Mouse (Mus musculus): Measurements from ENCODE around the gene Arl5c. TPM values are rescaled to one million over a fixed set of nuclear protein-coding genes. Genes with fewer than 3 reads are reported as not detected.

The Arl5c gene
- polyA plus RNA-seq, 1 experiment from 2014 or later: 9.8 TPM

DNA sequence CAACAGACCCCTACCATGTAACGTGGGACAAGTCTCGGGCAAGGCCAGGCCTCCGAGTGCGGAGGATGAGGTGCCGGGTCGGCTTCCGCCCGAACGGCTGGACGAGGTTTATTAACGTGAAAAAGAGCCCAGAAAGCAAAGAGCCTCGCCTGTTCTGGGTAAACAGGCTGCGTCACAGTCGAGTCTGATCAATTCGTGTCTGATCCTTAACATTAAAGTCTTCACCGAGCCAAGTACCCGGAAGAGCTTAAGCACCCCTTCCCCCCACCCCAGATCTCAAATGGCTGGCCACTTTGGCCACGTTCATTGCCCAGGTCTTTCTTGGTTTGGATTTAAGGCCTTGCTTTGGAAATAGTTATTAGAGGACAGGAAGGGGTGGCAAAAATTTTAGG, 31.3 kb upstream of the Arl5c start:
- peak overlapping the region; percentile 91 for H3K27ac ChIP-seq (replicated peaks)
- peak overlapping the region; percentile 79 for H3K4me2 ChIP-seq (replicated peaks; ENCODE audit: low read depth)
- H3K9me3 ChIP-seq (ENCODE audit: control insufficient read depth, low read length): no peaks in the 10 kb centered on the region
- ATAC-seq (ENCODE audit: low FRiP score, low TSS enrichment) (peak; percentile 0; the same call in 1 of the 2 replicates), DNase-seq (ENCODE audit: low spot score) (no peak)
- H3K36me3 ChIP-seq (ENCODE audit: control insufficient read depth, insufficient read depth, low read length): peaks cover 12% of the 10 kb centered on the region
- TF ChIP-seq CTCF (IDR thresholded peaks at IDR 0.05; ENCODE audit: low read depth) (no peak), EP300 (optimal IDR thresholded peaks at IDR 0.05) (no peak)
- H3K9ac ChIP-seq (ENCODE audit: low read length): peak overlapping the region; percentile 100
- peak overlapping the region; percentile 95 for H3K4me3 ChIP-seq (ENCODE audit: low read depth, low read length)
- 0% methylated on average over 18 of the region's 18 CpGs for WGBS
- no peaks in the 10 kb centered on the region for H3K4me1 ChIP-seq (replicated peaks; ENCODE audit: control insufficient read depth, insufficient read depth)
- no peaks in the 10 kb centered on the region for H3K27me3 ChIP-seq (ENCODE audit: control insufficient read depth, insufficient read depth, low read length)

DNA sequence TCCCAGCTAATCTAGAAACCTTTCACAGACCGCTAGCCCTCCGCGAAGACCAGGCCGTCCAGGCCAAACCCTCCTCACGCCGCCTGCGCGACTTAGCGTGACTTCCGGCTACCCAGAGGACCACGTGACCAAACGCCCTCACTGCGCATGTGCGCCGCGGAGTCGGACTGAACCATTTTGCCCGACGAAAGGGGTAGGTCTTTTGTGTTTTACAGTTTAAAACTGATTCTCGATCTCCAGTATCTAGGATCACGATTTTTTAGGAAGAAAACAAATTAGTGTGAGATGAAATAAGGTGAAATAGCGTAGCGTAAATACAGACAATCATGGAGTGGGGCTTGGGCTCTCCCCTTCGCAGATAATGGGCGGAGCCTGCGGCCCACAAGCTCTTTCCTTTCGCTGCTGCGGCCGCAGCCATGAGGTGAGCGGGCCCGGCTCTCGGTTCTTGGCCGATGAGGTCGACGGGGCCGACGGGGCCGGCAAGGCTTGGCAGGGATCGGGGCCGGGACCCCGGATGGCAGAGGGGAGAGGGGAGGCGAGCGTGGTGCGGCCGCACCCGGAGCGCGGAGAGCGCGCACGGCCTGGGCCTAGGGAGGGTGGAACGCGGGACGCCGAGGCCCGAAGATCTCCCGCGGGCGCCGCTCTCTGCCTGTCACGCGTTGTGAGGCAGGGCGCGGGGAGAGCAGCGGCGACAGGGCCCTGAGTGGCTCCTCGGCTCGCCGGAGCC, 30.8 kb upstream of the Arl5c start, which contains the start of gene Rpl19:
Gene Rpl19, plus strand, starts transcription at position 141 of the 727 bp plus-strand sequence.
- H3K27ac ChIP-seq (replicated peaks): peak within 1 kb of the TSS; percentile 91
- under 1% methylated on average over 60 of the region's 69 CpGs for WGBS
- no peaks in the 10 kb centered on the region for H3K27me3 ChIP-seq (ENCODE audit: control insufficient read depth, insufficient read depth, low read length)
- H3K9ac ChIP-seq (ENCODE audit: low read length): peak within 1 kb of the TSS; percentile 100
- peaks cover 12% of the 10 kb centered on the region for H3K36me3 ChIP-seq (ENCODE audit: control insufficient read depth, insufficient read depth, low read length)
- H3K4me3 ChIP-seq (ENCODE audit: low read depth, low read length): peak within 1 kb of the TSS; percentile 95
- peak; percentile 81 for ATAC-seq (ENCODE audit: low FRiP score, low TSS enrichment)
- H3K4me2 ChIP-seq (replicated peaks; ENCODE audit: low read depth): peak within 1 kb of the TSS; percentile 79
- H3K4me1 ChIP-seq (replicated peaks; ENCODE audit: control insufficient read depth, insufficient read depth): no peaks in the 10 kb centered on the region
- DNase-seq (ENCODE audit: low spot score): peak; percentile 89
- H3K9me3 ChIP-seq (ENCODE audit: control insufficient read depth, low read length): no peaks in the 10 kb centered on the region
- TF ChIP-seq EP300 (optimal IDR thresholded peaks at IDR 0.05) (peak; percentile 27), CTCF (IDR thresholded peaks at IDR 0.05; ENCODE audit: low read depth) (no peak)

DNA sequence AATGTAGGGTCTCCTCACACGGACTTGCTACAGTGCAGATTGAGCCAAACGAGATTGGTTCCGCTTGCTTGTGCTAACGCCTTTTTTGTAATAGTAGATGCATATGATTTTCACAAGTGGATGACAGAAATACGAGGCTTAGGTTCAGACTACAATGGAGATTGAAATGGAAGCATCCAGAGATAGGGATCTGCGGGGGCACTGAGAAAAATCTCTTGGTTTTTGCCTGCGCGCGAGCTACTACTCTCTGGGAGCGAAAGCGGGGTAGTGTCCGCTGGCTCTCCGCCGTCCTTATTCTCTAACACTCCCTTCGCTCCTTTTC, 30.2 kb upstream of the Arl5c start:
- Histone ChIP-seq H3K4me1 (replicated peaks; ENCODE audit: control insufficient read depth, insufficient read depth) (no peaks in the 10 kb centered on the region), H3K9ac (ENCODE audit: low read length) (peak overlapping the region; percentile 100), H3K27ac (replicated peaks) (peak overlapping the region; percentile 91), H3K4me3 (ENCODE audit: low read depth, low read length) (peak overlapping the region; percentile 95), H3K4me2 (replicated peaks; ENCODE audit: low read depth) (peak overlapping the region; percentile 79), H3K36me3 (ENCODE audit: control insufficient read depth, insufficient read depth, low read length) (peaks cover 12% of the 10 kb centered on the region), H3K9me3 (ENCODE audit: control insufficient read depth, low read length) (no peaks in the 10 kb centered on the region), H3K27me3 (ENCODE audit: control insufficient read depth, insufficient read depth, low read length) (no peaks in the 10 kb centered on the region)
- DNase-seq (ENCODE audit: low spot score) (no peak), ATAC-seq (ENCODE audit: low FRiP score, low TSS enrichment) (no peak)
- TF ChIP-seq CTCF (IDR thresholded peaks at IDR 0.05; ENCODE audit: low read depth) (no peak), EP300 (optimal IDR thresholded peaks at IDR 0.05) (no peak)
- WGBS: 4% methylated on average over 15 of the region's 15 CpGs

DNA sequence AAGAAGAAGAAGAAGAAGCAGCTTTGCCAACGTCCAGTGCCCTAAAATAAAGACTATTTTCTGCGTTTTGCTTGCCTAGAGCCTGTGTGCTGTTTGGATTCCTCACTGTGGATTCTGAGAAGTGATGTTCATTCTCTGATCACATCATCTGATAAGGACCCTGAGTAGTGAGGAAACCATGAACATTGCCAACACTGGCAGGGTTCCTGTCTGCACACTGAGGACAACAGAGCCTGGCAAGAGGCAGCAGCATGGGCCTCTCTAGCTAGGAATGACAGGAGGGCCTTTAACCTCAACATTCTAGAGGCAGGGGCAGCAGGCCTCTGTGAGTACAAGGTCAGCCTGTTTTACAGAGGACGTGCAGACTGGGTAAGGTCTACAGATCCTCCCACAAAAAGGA, 28.5 kb upstream of the Arl5c start:
- Histone ChIP-seq H3K27me3 (ENCODE audit: control insufficient read depth, insufficient read depth, low read length) (no peaks in the 10 kb centered on the region), H3K4me2 (replicated peaks; ENCODE audit: low read depth) (no peak overlapping the region), H3K9ac (ENCODE audit: low read length) (no peak overlapping the region), H3K9me3 (ENCODE audit: control insufficient read depth, low read length) (no peaks in the 10 kb centered on the region), H3K27ac (replicated peaks) (no peak overlapping the region), H3K4me3 (ENCODE audit: low read depth, low read length) (no peak overlapping the region), H3K4me1 (replicated peaks; ENCODE audit: control insufficient read depth, insufficient read depth) (no peaks in the 10 kb centered on the region), H3K36me3 (ENCODE audit: control insufficient read depth, insufficient read depth, low read length) (peaks cover 6% of the 10 kb centered on the region)
- TF ChIP-seq EP300 (optimal IDR thresholded peaks at IDR 0.05): no peak
- no peak for TF ChIP-seq CTCF (IDR thresholded peaks at IDR 0.05; ENCODE audit: low read depth)
- DNase-seq (ENCODE audit: low spot score) (no peak), ATAC-seq (ENCODE audit: low FRiP score, low TSS enrichment) (no peak)
- 91% methylated on average over 3 of the region's 3 CpGs for WGBS

DNA sequence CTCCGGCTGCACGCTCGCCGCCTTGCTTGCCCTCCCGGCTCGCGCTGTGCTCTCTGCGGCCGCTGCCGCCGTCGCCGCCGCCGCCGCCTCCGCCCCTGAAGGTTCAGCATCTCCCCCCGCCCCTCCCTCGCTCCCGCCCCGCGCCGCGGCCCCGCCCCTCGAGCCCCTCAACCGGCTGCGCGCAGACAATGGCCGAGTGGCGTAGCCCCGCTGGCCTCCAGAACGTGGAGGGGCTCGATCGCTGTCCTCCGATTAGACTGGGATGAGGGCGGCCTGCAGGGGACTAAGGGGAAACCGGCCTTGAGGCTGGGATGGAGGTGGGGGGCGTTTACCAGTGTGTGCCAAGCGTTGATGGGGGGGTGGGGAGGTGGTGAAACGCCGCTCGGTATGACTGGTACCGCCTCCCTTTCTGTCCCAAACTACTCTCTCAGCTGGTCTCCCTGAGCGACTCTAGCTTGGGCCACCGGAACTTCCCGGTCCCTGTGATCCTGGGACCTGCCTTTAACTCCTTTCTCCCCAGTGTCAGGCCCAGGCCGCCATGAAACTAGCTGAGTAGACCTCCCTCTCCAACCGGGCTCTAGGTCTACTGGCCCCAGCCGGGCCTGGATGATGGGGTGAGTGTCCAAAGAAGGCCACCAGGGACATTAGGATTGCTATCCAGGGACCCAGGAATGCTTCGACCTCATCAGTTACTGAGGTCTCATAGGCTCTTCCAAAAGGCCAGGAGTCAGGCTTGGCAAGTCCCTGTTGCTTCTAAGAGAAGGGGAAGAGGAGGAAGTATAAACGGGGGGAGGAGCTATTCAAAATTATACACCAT, 26.8 kb upstream of the Arl5c start, which contains the start of gene Cacnb1:
Gene Cacnb1, minus strand, starts transcription at position 480 of the 817 bp plus-strand sequence.
- H3K4me1 ChIP-seq (replicated peaks; ENCODE audit: control insufficient read depth, insufficient read depth): no peaks in the 10 kb centered on the region
- H3K9me3 ChIP-seq (ENCODE audit: control insufficient read depth, low read length): no peaks in the 10 kb centered on the region
- H3K9ac ChIP-seq (ENCODE audit: low read length): peak within 1 kb of the TSS; percentile 76
- peak; percentile 68 for DNase-seq (ENCODE audit: low spot score)
- H3K4me2 ChIP-seq (replicated peaks; ENCODE audit: low read depth): peak within 1 kb of the TSS; percentile 95
- 1% methylated on average over 51 of the region's 52 CpGs for WGBS
- TF ChIP-seq CTCF (IDR thresholded peaks at IDR 0.05; ENCODE audit: low read depth): no peak
- no peak for TF ChIP-seq EP300 (optimal IDR thresholded peaks at IDR 0.05)
- peak; percentile 28 for ATAC-seq (ENCODE audit: low FRiP score, low TSS enrichment)
- H3K36me3 ChIP-seq (ENCODE audit: control insufficient read depth, insufficient read depth, low read length): no peaks in the 10 kb centered on the region
- peak within 1 kb of the TSS; percentile 64 for H3K4me3 ChIP-seq (ENCODE audit: low read depth, low read length)
- H3K27me3 ChIP-seq (ENCODE audit: control insufficient read depth, insufficient read depth, low read length): no peaks in the 10 kb centered on the region
- H3K27ac ChIP-seq (replicated peaks): peak within 1 kb of the TSS; percentile 88

DNA sequence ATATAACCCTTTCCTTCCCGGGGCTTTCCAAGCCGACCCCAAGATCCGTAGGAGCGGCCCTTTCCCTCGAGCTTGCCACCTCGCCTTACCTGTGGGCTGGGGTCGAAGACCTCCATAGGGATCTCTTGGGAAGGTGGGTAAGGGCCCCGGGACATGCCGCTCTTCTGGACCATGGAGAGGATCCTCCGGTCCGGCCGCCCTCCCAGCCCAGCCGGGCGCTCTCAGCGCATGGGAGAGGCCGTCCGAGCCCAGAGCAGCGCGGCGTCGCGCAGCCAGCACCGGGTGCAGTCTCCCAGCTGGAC, 26.2 kb upstream of the Arl5c start:
- DNase-seq (ENCODE audit: low spot score) (no peak), ATAC-seq (ENCODE audit: low FRiP score, low TSS enrichment) (peak; percentile 7; the same call in 1 of the 2 replicates)
- 1% methylated on average over 20 of the region's 23 CpGs for whole genome bisulfite sequencing
- no peak for TF ChIP-seq EP300 (optimal IDR thresholded peaks at IDR 0.05)
- no peak for TF ChIP-seq CTCF (IDR thresholded peaks at IDR 0.05; ENCODE audit: low read depth)
- Histone ChIP-seq H3K9ac (ENCODE audit: low read length) (peak overlapping the region; percentile 76), H3K4me2 (replicated peaks; ENCODE audit: low read depth) (peak overlapping the region; percentile 95), H3K27ac (replicated peaks) (peak overlapping the region; percentile 88), H3K36me3 (ENCODE audit: control insufficient read depth, insufficient read depth, low read length) (no peaks in the 10 kb centered on the region), H3K27me3 (ENCODE audit: control insufficient read depth, insufficient read depth, low read length) (no peaks in the 10 kb centered on the region), H3K4me1 (replicated peaks; ENCODE audit: control insufficient read depth, insufficient read depth) (no peaks in the 10 kb centered on the region), H3K9me3 (ENCODE audit: control insufficient read depth, low read length) (no peaks in the 10 kb centered on the region), H3K4me3 (ENCODE audit: low read depth, low read length) (peak overlapping the region; percentile 64)
